Mouse (Mus musculus): ENCODE data around the gene Gabra2. TPM values are rescaled to one million over a fixed set of nuclear protein-coding genes. Genes with fewer than 3 reads are reported as not detected.

The Gabra2 gene
- total and polyA plus RNA-seq, 3 experiments, result under 0.01 TPM; not detected in 2

- no peak for TF ChIP-seq POLR2AphosphoS5 (IDR thresholded peaks at IDR 0.05; ENCODE audit: insufficient replicate concordance, low read depth, low read length)
- TF ChIP-seq GATA2 (IDR thresholded peaks at IDR 0.05; ENCODE audit: borderline replicate concordance, low read depth, low read length), result no peak
- TF ChIP-seq CTCF (IDR thresholded peaks at IDR 0.05; ENCODE audit: low read depth, low read length), result no peak
- no peak for TF ChIP-seq GATA1 (IDR thresholded peaks at IDR 0.05; ENCODE audit: borderline replicate concordance, low read length)
- DNase-seq (ENCODE audit: low spot score) (no peak), ATAC-seq (ENCODE audit: extremely low read depth, insufficient number of reproducible peaks, low FRiP score, poor library complexity, severe bottlenecking) (no peak)
- Histone ChIP-seq H3K4me3 (ENCODE audit: low read depth, low read length) (no peak overlapping the region), H3K36me3 (replicated peaks) (no peaks in the 10 kb centered on the region), H3K27me3 (ENCODE audit: insufficient read depth, low read length) (no peaks in the 10 kb centered on the region), H3K9me3 (replicated peaks) (peaks cover 15% of the 10 kb centered on the region), H3K4me1 (ENCODE audit: insufficient read depth, low read depth, low read length) (no peaks in the 10 kb centered on the region)
Measured at GRCm38 (mm10) chr5:71094776-71095175, 873 bp downstream of the Gabra2 start.

- Histone ChIP-seq H3K36me3 (replicated peaks) (no peaks in the 10 kb centered on the region), H3K4me3 (ENCODE audit: low read depth, low read length) (no peak overlapping the region), H3K9me3 (replicated peaks) (peaks cover 15% of the 10 kb centered on the region), H3K27me3 (ENCODE audit: insufficient read depth, low read length) (no peaks in the 10 kb centered on the region), H3K4me1 (ENCODE audit: insufficient read depth, low read depth, low read length) (no peaks in the 10 kb centered on the region)
- no peak for DNase-seq (ENCODE audit: low spot score)
- ATAC-seq (ENCODE audit: extremely low read depth, insufficient number of reproducible peaks, low FRiP score, poor library complexity, severe bottlenecking), result no peak
- no peak for TF ChIP-seq TAL1 (conservative IDR thresholded peaks at IDR 0.05; ENCODE audit: low read depth, low read length)
Measured at GRCm38 (mm10) chr5:71093807-71094206, 1.8 kb downstream of the Gabra2 start.

- peaks cover 15% of the 10 kb centered on the region for H3K9me3 ChIP-seq (replicated peaks)
- H3K27me3 ChIP-seq (ENCODE audit: insufficient read depth, low read length), result no peaks in the 10 kb centered on the region
- DNase-seq (ENCODE audit: low spot score) (no peak), ATAC-seq (ENCODE audit: extremely low read depth, insufficient number of reproducible peaks, low FRiP score, poor library complexity, severe bottlenecking) (no peak)
- H3K4me3 ChIP-seq (ENCODE audit: low read depth, low read length), result no peak overlapping the region
- H3K36me3 ChIP-seq (replicated peaks), result no peaks in the 10 kb centered on the region
- H3K4me1 ChIP-seq (ENCODE audit: insufficient read depth, low read depth, low read length), result no peaks in the 10 kb centered on the region
- TF ChIP-seq GATA2 (IDR thresholded peaks at IDR 0.05; ENCODE audit: borderline replicate concordance, low read depth, low read length), result no peak
- no peak for TF ChIP-seq CTCF (IDR thresholded peaks at IDR 0.05; ENCODE audit: low read depth, low read length)
- no peak for TF ChIP-seq TAL1 (conservative IDR thresholded peaks at IDR 0.05; ENCODE audit: low read depth, low read length)
- no peak for TF ChIP-seq POLR2AphosphoS5 (IDR thresholded peaks at IDR 0.05; ENCODE audit: insufficient replicate concordance, low read depth, low read length)
- TF ChIP-seq GATA1 (IDR thresholded peaks at IDR 0.05; ENCODE audit: borderline replicate concordance, low read length), result no peak
Measured at GRCm38 (mm10) chr5:71092475-71092874, 3.2 kb downstream of the Gabra2 start.

- ATAC-seq (ENCODE audit: extremely low read depth, insufficient number of reproducible peaks, low FRiP score, poor library complexity, severe bottlenecking), result no peak
Measured at GRCm38 (mm10) chr5:71091926-71092325, 3.7 kb downstream of the Gabra2 start.

GRCm38 (mm10) chr5:71078861-71079260 is 16.8 kb downstream of the Gabra2 start:
- no peaks in the 10 kb centered on the region for H3K9me3 ChIP-seq (replicated peaks)

More at GRCm38 (mm10) chr5:71091926-71092325, 3.7 kb downstream of the Gabra2 start:
- Histone ChIP-seq H3K36me3 (replicated peaks) (no peaks in the 10 kb centered on the region), H3K27me3 (ENCODE audit: insufficient read depth, low read length) (no peaks in the 10 kb centered on the region), H3K9me3 (replicated peaks) (peaks cover 15% of the 10 kb centered on the region), H3K4me3 (ENCODE audit: low read depth, low read length) (no peak overlapping the region), H3K4me1 (ENCODE audit: insufficient read depth, low read depth, low read length) (no peaks in the 10 kb centered on the region)
- DNase-seq (ENCODE audit: low spot score), result no peak
- TF ChIP-seq CTCF (IDR thresholded peaks at IDR 0.05; ENCODE audit: low read depth, low read length), result no peak
- TF ChIP-seq GATA2 (IDR thresholded peaks at IDR 0.05; ENCODE audit: borderline replicate concordance, low read depth, low read length), result no peak
- no peak for TF ChIP-seq TAL1 (conservative IDR thresholded peaks at IDR 0.05; ENCODE audit: low read depth, low read length)
- no peak for TF ChIP-seq GATA1 (IDR thresholded peaks at IDR 0.05; ENCODE audit: borderline replicate concordance, low read length)
- TF ChIP-seq POLR2AphosphoS5 (IDR thresholded peaks at IDR 0.05; ENCODE audit: insufficient replicate concordance, low read depth, low read length), result no peak

GRCm38 (mm10) chr5:71061696-71062095 is 34.0 kb downstream of the Gabra2 start:
- DNase-seq (ENCODE audit: low spot score) (no peak), ATAC-seq (ENCODE audit: extremely low read depth, insufficient number of reproducible peaks, low FRiP score, poor library complexity, severe bottlenecking) (no peak)
- TF ChIP-seq GATA1 (IDR thresholded peaks at IDR 0.05; ENCODE audit: borderline replicate concordance, low read length) (no peak), TAL1 (conservative IDR thresholded peaks at IDR 0.05; ENCODE audit: low read depth, low read length) (no peak), POLR2AphosphoS5 (IDR thresholded peaks at IDR 0.05; ENCODE audit: insufficient replicate concordance, low read depth, low read length) (no peak), CTCF (IDR thresholded peaks at IDR 0.05; ENCODE audit: low read depth, low read length) (no peak), GATA2 (IDR thresholded peaks at IDR 0.05; ENCODE audit: borderline replicate concordance, low read depth, low read length) (no peak)
- Histone ChIP-seq H3K9me3 (replicated peaks) (peaks cover 8% of the 10 kb centered on the region; the same call in 1 of the 2 replicates), H3K27me3 (ENCODE audit: insufficient read depth, low read length) (no peaks in the 10 kb centered on the region), H3K36me3 (replicated peaks) (no peaks in the 10 kb centered on the region), H3K4me3 (ENCODE audit: low read depth, low read length) (no peak overlapping the region), H3K4me1 (ENCODE audit: insufficient read depth, low read depth, low read length) (no peaks in the 10 kb centered on the region)

More at GRCm38 (mm10) chr5:71078861-71079260, 16.8 kb downstream of the Gabra2 start:
- DNase-seq (ENCODE audit: low spot score) (no peak), ATAC-seq (ENCODE audit: extremely low read depth, insufficient number of reproducible peaks, low FRiP score, poor library complexity, severe bottlenecking) (no peak)
- Histone ChIP-seq H3K27me3 (ENCODE audit: insufficient read depth, low read length) (no peaks in the 10 kb centered on the region), H3K4me1 (ENCODE audit: insufficient read depth, low read depth, low read length) (no peaks in the 10 kb centered on the region), H3K36me3 (replicated peaks) (no peaks in the 10 kb centered on the region), H3K4me3 (ENCODE audit: low read depth, low read length) (no peak overlapping the region)
- no peak for TF ChIP-seq TAL1 (conservative IDR thresholded peaks at IDR 0.05; ENCODE audit: low read depth, low read length)
- TF ChIP-seq CTCF (IDR thresholded peaks at IDR 0.05; ENCODE audit: low read depth, low read length), result no peak
- no peak for TF ChIP-seq GATA1 (IDR thresholded peaks at IDR 0.05; ENCODE audit: borderline replicate concordance, low read length)
- TF ChIP-seq POLR2AphosphoS5 (IDR thresholded peaks at IDR 0.05; ENCODE audit: insufficient replicate concordance, low read depth, low read length), result no peak
- TF ChIP-seq GATA2 (IDR thresholded peaks at IDR 0.05; ENCODE audit: borderline replicate concordance, low read depth, low read length), result no peak

- DNase-seq (ENCODE audit: low spot score) (no peak), ATAC-seq (ENCODE audit: extremely low read depth, insufficient number of reproducible peaks, low FRiP score, poor library complexity, severe bottlenecking) (peak; percentile 28; the same call in 1 of the 2 replicates)
- TF ChIP-seq GATA2 (IDR thresholded peaks at IDR 0.05; ENCODE audit: borderline replicate concordance, low read depth, low read length) (no peak), GATA1 (IDR thresholded peaks at IDR 0.05; ENCODE audit: borderline replicate concordance, low read length) (no peak), TAL1 (conservative IDR thresholded peaks at IDR 0.05; ENCODE audit: low read depth, low read length) (no peak), POLR2AphosphoS5 (IDR thresholded peaks at IDR 0.05; ENCODE audit: insufficient replicate concordance, low read depth, low read length) (no peak), CTCF (IDR thresholded peaks at IDR 0.05; ENCODE audit: low read depth, low read length) (no peak)
- Histone ChIP-seq H3K9me3 (replicated peaks) (peaks cover 8% of the 10 kb centered on the region; the same call in 1 of the 2 replicates), H3K4me3 (ENCODE audit: low read depth, low read length) (no peak overlapping the region), H3K27me3 (ENCODE audit: insufficient read depth, low read length) (no peaks in the 10 kb centered on the region), H3K4me1 (ENCODE audit: insufficient read depth, low read depth, low read length) (no peaks in the 10 kb centered on the region), H3K36me3 (replicated peaks) (no peaks in the 10 kb centered on the region)
Measured at GRCm38 (mm10) chr5:71058047-71058446, 37.6 kb downstream of the Gabra2 start.

All from G1E (cell line).